Mouse (Mus musculus) adrenal gland, adult (tissue): ENCODE data around the gene Gigyf1.

Experiments
- DNase-seq, 2 experiments: peaks; one replicate each; pipeline ENCODE4 v3.0.0; 2022 to 2023; ENCODE audit warnings: low spot score in 1 of 2; ENCODE audit not compliant: inconsistent age in 2 of 2

Gigyf1 gene

GRCm38 (mm10) chr5:137518436-137518835, at the start of gene Gigyf1:
Gigyf1 (plus strand) TSS chr5:137518548.
- DNase-seq: peak in 1 of 2 experiments; percentile 80

DNA sequence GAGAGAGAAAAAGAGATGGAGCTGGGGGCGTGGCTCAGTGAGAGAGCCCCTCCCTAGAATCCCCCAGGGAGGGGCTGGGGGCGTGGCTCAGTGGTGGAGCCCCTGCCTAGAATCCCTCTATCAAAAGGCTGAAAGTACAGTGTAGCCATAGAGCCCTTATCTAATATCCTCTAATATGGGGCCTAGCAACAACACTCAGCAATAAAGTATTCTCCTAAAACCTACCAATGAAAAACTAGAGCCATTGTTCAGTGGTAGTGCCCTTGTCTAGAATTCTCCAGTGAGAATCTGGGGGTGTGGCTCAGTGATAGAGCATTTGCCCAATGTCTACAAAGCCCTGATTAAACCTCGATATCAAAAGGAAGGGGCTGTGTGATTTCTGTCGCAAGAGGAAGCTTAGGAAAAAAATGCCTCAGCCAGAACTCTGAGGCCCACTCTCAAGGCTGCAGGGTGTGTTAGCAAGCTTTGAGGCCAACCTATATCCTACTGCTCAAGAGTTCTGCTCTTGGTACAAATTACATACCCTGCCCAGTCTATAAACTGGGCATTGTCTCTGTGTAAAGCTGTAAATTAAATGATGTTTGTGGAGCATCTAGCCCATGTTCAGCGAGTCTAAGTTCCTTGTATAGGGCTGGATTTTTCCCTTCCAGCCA, 46.0 kb upstream of the Gigyf1 start:
- no peak for DNase-seq

GRCm38 (mm10) chr5:137474351-137474750, 44.0 kb upstream of the Gigyf1 start:
- no peak for DNase-seq

DNA sequence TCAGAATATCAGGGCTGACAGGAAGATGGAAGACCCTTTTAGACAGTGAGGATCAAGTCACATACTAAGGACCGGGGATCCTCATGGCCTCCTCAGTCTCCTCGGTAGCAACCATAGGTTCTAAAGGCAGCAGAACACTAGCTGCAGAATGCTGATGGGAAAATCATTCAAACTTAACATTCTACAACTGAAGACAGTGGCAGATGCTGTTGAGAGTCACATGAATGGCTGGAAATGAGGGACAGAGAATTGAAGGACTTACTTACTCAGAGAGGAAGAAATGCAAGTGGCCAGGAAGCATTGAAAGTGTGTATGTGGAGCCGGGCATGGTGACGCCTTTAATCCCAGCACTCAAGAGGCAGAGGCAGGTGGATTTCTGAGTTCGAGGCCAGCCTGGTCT, 41.4 kb upstream of the Gigyf1 start, which contains the start of gene Zan:
TSS of gene Zan (minus strand) at position 101 of the 400 bp plus-strand sequence.
- no peak for DNase-seq

- peak; percentile 71 to 92 for DNase-seq
These were observed 37.2 kb upstream of the Gigyf1 start for GRCm38 (mm10) chr5:137481138-137481537.

GRCm38 (mm10) chr5:137481897-137482296, 36.5 kb upstream of the Gigyf1 start:
- DNase-seq: peak in 1 of 2 experiments; percentile 52

DNA sequence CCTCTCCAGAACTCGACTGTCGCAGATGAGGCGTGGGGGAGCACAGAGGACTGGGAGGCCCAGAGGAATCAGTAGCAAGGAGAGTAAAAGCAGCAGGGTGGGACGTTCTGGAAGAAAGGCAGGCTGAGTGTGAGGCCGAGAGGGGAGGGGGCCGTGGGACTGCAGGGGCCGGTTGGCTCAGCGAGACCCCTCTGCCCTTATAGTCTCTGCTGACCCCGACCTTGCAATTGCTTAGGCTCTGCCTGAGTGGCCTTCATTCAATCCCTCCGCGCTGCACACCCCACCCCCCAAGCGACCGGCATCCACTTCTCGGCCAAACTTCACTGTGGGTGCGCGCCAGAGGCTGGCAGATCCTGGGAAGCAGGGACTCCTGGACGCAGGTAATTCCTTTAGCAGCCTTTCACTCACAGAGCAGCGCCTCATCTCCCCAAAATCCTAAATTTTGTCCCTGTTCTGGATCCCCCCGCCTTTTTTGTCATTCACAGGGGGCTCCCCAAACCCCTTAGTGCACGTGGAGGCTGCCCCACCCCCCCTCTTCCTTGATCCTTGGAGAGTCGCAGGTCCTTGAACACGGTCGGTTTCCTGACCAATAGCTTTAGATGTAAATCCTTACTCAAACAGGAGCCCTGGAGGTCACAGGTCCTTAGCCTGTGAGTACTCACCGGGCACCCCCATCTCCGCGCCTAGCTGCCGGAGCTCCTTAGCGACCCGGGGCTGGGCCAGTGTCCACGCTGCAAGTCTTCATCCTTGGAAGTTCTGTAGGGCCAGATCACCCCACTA, 33.1 kb upstream of the Gigyf1 start:
- DNase-seq: no peak

DNA sequence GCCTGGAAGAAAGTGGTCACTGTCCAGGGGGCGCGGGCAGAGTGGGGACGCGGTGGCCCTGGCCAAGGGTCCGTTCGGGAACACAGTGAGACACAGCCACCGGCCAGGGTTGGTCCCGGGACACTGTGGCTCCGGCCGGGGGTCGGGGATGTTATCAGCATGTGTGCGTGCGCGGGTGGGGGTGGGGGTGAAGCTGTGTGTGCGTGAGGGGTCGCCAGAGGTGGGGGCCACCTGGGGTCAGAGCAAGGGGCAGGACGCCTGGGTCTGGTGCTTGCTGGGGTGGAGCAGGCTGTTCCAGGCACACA, 32.5 kb upstream of the Gigyf1 start:
- no peak for DNase-seq

GRCm38 (mm10) chr5:137487616-137488015, 30.7 kb upstream of the Gigyf1 start:
- DNase-seq: no peak

DNA sequence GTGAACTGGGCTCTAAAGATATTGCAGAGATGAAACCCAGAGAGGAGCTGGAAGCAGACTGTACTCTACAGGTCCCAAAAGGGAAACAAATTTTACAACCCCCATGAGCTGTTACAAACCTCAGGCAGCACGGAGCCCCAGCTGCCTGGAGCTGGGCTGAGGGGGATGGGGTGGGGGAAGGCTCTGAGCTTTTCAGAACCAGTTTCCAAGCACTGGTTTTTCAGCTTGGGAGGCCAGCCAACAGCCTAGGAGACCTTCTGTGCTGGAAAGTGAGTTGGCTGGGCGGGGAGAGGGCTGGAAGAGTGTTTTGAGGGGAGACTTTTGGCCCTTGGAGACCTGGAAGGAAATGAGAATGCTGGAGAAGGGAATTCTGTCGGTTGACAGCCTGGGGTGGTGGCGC, 26.8 kb upstream of the Gigyf1 start:
- DNase-seq: no peak

- no peak for DNase-seq
These were observed 24.5 kb upstream of the Gigyf1 start for GRCm38 (mm10) chr5:137493831-137494230.

DNA sequence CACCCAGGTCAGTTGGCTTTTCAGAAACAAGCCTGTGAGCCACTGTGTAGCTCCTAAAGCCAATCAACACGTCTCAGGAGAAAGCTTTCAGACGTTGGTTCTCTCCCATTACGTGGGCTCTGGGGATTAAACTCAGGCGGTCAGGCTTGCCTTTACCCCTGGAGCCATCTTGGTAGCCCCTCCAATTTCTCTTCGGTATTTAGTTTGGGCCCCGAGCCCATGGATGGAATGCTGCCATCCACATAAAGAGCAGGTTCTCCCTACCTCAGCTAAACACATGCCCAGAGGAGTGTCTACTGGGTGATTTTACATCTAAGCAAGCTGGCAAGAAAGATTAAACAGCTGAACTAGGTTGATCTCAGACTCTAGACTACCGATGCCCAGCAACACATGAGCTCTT, 18.2 kb upstream of the Gigyf1 start:
- peak; percentile 10 to 36 for DNase-seq

- peak; percentile 100 for DNase-seq
These were observed 16.4 kb upstream of the Gigyf1 start, which contains the start of gene Pop7 for GRCm38 (mm10) chr5:137501709-137502666. Pop7 (minus strand) TSS chr5:137502518.

GRCm38 (mm10) chr5:137502667-137503110, 15.7 kb upstream of the Gigyf1 start:
- no peak for DNase-seq

DNA sequence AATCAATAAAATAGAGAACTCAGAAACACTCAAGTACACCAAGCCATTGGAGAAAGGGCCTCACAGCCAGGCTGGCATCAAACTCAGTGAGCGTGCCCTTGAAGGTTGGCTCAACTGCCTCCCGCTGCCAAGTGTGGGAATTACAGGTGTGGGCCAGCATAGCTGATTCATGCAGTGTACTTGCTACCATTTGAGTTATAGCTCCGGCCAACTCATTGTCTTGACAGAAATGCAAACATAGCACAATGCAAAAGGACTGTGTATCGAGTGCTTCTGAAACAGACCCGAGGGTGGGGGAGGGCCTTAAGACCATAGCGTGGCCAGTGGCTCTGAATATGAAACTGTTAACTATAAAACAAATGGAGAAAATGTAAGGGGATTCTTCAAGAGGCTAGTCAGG, 14.3 kb upstream of the Gigyf1 start:
- DNase-seq: peak; percentile 40 to 58

DNA sequence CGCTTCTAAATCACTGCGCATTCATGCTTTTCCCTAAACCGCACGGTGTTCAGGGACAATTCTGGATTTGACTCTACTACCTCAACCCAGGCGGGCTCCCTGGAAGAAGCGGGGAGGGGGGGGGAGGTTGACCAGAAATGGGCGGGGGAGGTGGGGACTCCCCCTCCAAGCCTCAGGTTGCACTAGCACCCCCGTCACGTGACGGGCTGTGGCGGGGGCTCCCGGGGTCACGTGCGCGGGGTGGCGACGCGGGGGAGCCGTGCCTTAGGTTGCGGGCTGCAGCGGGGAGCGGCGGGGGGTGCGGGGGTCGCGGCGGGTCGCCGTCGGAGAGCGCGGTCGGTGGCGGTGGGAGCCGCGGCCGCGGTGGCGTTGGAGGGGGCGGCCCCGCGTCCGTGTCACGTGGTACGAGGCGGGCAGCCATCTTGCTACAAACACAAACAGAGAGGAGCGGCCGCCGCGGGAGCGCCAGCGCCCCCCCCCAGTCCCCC, 8.3 kb upstream of the Gigyf1 start:
- DNase-seq: peak; percentile 87 to 96

DNA sequence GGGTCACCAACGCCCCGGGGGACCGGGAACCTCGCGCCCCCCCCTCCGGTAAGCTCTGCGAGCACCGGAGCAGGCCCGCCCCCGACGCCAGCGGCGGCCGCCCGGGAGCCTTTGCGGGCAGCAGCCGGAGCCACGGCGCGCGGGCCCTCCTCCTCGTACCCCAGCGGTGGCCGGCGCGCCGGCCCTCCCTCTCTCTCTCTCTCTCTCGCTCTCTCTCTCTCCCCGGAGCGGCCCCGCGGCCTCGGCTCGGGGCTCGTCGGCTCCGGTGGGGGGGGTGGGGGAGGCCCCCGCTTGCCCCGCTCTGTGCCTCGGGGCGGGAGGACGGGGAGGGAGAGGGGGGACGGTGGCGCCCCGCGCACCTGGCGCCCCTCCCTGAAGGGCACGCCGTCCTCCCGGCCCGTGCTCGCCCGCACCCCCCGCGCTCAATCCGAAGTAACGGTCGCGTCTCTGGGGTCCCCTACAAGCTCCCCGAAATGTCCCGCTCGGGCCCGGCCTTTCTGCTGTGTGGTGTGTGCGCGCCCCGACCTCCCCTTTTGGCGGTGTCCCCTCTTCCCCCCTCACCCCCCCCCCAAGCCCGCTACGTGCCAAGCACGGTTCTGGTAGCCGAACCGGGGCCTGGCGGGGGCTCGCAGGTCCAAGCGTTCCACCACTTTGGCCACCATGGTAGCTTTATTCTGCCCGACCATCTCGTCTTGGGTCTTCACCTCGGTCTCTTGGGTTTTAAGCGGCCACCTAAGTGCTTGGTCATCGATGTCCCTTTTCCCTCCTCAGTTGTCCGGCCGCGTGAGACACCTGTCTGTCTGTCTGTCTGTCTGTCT, 7.6 kb upstream of the Gigyf1 start:
- peak; percentile 44 to 69 for DNase-seq

- DNase-seq: peak; percentile 14 to 31
These were observed 6.6 kb upstream of the Gigyf1 start for GRCm38 (mm10) chr5:137511706-137512105.

GRCm38 (mm10) chr5:137512847-137513794, 5.2 kb upstream of the Gigyf1 start:
- peak; percentile 18 to 62 for DNase-seq
